Mouse (Mus musculus) CH12.LX (cell line): Measurements from ENCODE around the gene Gm28038.

Source experiments
- CTCF ChIP-seq, 2 experiments: IDR thresholded peaks in 1 of 2; conservative IDR thresholded peaks in 1 of 2; 2 replicates each; pipeline ENCODE4 v1.5.1; 2011 to 2012; ENCODE audit warnings: low read depth in 2 of 2, low read length in 2 of 2, improper control_type of control experiment in 1 of 2, inconsistent platforms in 1 of 2, mild to moderate bottlenecking in 1 of 2, moderate library complexity in 1 of 2
- EP300 ChIP-seq: IDR thresholded peaks from 2 replicates; pipeline ENCODE4 v1.6.1; 2011; ENCODE audit warnings: low read length, improper control_type of control experiment
- POLR2A ChIP-seq: IDR thresholded peaks from 2 replicates; pipeline ENCODE4 v1.6.1; 2011; ENCODE audit warnings: low read depth, mild to moderate bottlenecking, improper control_type of control experiment, low read length

DNA sequence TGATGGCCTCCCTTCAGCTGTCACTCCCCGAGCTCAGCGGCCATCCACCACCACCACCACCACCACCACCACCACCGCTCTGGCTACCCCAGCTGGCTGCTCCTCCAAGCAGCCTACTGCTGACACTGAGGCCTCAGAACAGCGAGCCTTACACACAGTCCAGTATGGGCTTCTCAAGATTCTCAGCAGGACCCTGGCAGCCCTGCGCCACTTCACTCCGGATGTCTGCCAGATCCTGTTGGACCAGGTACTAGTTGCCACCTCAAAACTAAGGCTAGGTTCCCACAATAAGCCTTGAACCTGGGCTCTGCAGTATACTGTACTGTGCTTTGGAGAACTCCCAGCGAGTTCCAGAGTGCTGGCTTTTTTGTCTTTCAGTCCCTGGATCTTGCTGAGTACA, 61.7 kb downstream of the Gm28038 start:
- TF ChIP-seq CTCF (conservative IDR thresholded peaks at IDR 0.05 in 1 of 2, IDR thresholded peaks at IDR 0.05 in 1 of 2; ENCODE audit: low read depth in 2 of 2, low read length in 2 of 2) (no peak), POLR2A (no peak), EP300 (no peak)
